Mouse (Mus musculus): Measurements from ENCODE around the gene Ndufaf1. TPM values are rescaled to one million over a fixed set of nuclear protein-coding genes. Genes with fewer than 3 reads are reported as not detected.

The Ndufaf1 gene
- 41.1 and 48.1 TPM in 2 replicates for polyA plus RNA-seq (2015; fragmentation: Nextera tagmentation; extraction: Ambion mirVana)

DNA sequence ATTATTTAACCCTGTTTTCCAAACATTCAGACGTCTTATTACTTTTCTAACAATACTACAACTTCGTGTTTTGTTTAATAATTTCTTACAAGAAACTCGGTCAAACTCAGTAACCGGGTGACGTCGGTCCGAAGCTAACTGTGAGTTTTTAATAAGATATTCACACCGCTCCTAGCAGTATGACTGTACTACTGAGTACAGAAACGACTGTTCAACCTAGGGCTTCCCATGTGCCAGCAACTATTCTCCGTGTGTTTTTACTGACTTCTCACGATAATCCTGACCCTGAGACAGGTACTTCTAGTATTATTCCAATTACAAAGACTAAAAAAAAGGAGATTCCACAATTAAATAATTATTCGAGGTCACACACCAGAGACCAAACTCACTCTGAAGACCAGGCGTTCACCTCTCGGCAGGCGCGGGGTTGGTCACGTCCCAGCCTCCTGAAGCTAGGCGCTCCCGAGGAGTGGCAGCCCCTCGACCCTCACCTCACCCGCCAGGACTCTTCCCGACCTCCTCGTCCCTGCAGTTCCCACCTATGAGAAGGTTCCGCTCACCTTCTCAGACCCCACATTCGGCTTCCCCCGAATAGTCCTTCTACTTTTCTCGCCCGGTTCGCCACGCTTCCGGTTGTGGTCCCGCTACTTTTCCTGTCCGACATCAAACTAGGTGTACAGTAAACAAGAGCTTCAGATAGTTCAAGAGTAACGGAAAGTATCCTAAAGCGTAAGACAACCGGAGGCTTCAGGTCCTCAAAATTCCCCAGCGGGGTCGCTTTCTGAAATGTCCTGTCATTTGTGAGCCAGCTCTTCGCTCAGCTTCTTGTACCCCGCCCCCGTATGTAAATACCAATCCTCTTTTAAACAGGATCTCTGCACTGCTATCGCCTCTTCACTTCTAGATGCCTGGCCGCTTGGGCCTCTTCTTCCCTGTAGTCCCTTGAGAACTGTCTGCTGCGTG is at the start of gene Ndufaf1:
Gene Ndufaf1, minus strand, starts transcription at position 608 of the 963 bp plus-strand sequence.
- H3K4me2 ChIP-seq (ENCODE audit: low read depth, low read length) = peak within 1 kb of the TSS; percentile 87
- H3K9ac ChIP-seq (ENCODE audit: low read length) = peak within 1 kb of the TSS; percentile 97
- peak; percentile 72; the same call in 1 of the 2 replicates for ATAC-seq (ENCODE audit: insufficient read depth, low FRiP score)
- no peak within 1 kb of the TSS; the same call in 1 of the 2 replicates for H3K27ac ChIP-seq (ENCODE audit: low read length)
- H3K4me3 ChIP-seq (replicated peaks; ENCODE audit: low read length) = peak within 1 kb of the TSS; percentile 89
- H3K9me3 ChIP-seq (replicated peaks; ENCODE audit: control insufficient read depth, low read length) = no peaks in the 10 kb centered on the region
- 0 out of 2 replicates have a peak, but pooled peaks cover under 1% of the 10 kb centered on the region for H3K36me3 ChIP-seq (ENCODE audit: control insufficient read depth, insufficient read depth, low read length)
- no peaks in the 10 kb centered on the region for H3K27me3 ChIP-seq (ENCODE audit: control insufficient read depth, insufficient read depth, low read length)
- WGBS = 1% methylated on average over 44 of the region's 44 CpGs
- 0 out of 2 replicates have a peak, but pooled peaks cover 2% of the 10 kb centered on the region for H3K4me1 ChIP-seq (ENCODE audit: control insufficient read depth, insufficient read depth, low read length)

DNA sequence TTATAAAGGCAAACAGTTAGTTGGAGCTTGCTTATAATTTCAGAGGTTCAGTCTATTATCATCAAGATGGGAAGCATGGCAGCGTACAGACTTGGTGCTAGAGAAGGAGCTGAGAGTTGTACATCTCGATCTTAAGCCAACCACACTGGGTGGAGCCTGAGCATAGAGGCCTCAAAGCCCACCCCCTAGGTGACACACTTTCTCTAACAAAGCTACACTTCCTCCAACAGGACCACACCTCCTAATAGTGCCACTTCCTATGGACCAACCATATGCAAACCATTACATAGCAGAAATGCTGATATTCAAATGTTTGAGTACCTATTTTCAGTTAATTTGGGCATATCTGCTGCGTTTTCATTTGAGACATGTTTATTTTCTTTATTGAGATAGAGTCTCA is 47.4 kb upstream of the Ndufaf1 start:
- Histone ChIP-seq H3K36me3 (ENCODE audit: control insufficient read depth, insufficient read depth, low read length) (peaks cover 8% of the 10 kb centered on the region; the same call in 1 of the 2 replicates), H3K4me3 (replicated peaks; ENCODE audit: low read length) (no peak overlapping the region), H3K27me3 (ENCODE audit: control insufficient read depth, insufficient read depth, low read length) (no peaks in the 10 kb centered on the region), H3K4me1 (ENCODE audit: control insufficient read depth, insufficient read depth, low read length) (no peaks in the 10 kb centered on the region), H3K9ac (ENCODE audit: low read length) (no peak overlapping the region), H3K9me3 (replicated peaks; ENCODE audit: control insufficient read depth, low read length) (no peaks in the 10 kb centered on the region), H3K4me2 (ENCODE audit: low read depth, low read length) (no peak overlapping the region), H3K27ac (ENCODE audit: low read length) (no peak overlapping the region)
- ATAC-seq (ENCODE audit: insufficient read depth, low FRiP score) = no peak
- 84% methylated on average over 3 of the region's 3 CpGs for WGBS

DNA sequence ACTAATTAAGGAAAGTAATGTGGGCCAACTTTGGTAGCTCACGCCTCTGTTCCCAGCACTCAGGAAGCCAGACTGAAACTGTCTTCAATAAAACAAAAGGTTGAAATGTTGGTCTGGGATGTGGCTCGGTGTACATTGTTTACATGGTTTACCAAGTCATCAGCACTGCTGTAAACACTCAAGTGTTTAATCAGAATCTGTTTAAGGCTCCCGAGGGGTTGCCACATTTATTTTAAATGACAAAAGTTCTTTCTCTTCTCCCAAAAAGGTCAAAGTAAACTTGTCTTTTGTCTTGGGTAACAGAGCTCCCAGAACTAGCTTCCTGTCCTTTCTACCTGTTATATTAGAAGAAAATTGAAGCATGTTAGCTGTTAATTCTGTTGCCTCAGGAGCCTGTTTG is 45.0 kb upstream of the Ndufaf1 start:
- Histone ChIP-seq H3K27ac (ENCODE audit: low read length) (no peak overlapping the region), H3K4me1 (ENCODE audit: control insufficient read depth, insufficient read depth, low read length) (no peaks in the 10 kb centered on the region), H3K9me3 (replicated peaks; ENCODE audit: control insufficient read depth, low read length) (no peaks in the 10 kb centered on the region), H3K36me3 (ENCODE audit: control insufficient read depth, insufficient read depth, low read length) (peaks cover 13% of the 10 kb centered on the region; the same call in 1 of the 2 replicates), H3K4me3 (replicated peaks; ENCODE audit: low read length) (no peak overlapping the region), H3K9ac (ENCODE audit: low read length) (no peak overlapping the region), H3K27me3 (ENCODE audit: control insufficient read depth, insufficient read depth, low read length) (no peaks in the 10 kb centered on the region), H3K4me2 (ENCODE audit: low read depth, low read length) (no peak overlapping the region)
- WGBS = 81% methylated on average over 3 of the region's 3 CpGs
- ATAC-seq (ENCODE audit: insufficient read depth, low FRiP score) = no peak

DNA sequence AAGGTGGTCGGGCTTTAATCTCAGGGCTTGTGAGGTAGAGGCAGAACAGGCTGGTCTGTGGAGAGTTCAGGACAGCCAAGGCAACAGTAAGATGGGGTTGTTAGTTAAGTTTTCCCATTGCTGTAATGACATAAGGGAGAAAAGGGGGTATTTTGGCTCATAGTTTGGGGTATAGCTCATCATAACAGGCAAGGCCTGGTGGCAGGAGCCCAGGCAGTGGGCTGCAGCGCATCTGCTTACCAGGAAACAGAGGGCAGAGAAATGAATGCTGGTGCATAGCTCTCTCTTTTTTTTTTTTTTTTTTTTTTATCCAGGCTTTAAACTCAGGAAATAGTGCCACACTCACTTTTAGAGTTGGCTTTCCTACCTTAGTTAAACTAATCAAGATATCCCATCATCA is 40.5 kb upstream of the Ndufaf1 start:
- H3K4me3 ChIP-seq (replicated peaks; ENCODE audit: low read length) = no peak overlapping the region
- H3K27ac ChIP-seq (ENCODE audit: low read length) = no peak overlapping the region
- H3K9ac ChIP-seq (ENCODE audit: low read length) = no peak overlapping the region
- no peaks in the 10 kb centered on the region for H3K4me1 ChIP-seq (ENCODE audit: control insufficient read depth, insufficient read depth, low read length)
- H3K9me3 ChIP-seq (replicated peaks; ENCODE audit: control insufficient read depth, low read length) = no peaks in the 10 kb centered on the region
- H3K4me2 ChIP-seq (ENCODE audit: low read depth, low read length) = no peak overlapping the region
- ATAC-seq (ENCODE audit: insufficient read depth, low FRiP score) = no peak
- WGBS = 90% methylated on average over 2 of the region's 2 CpGs
- no peaks in the 10 kb centered on the region for H3K27me3 ChIP-seq (ENCODE audit: control insufficient read depth, insufficient read depth, low read length)
- peaks cover 13% of the 10 kb centered on the region; the same call in 1 of the 2 replicates for H3K36me3 ChIP-seq (ENCODE audit: control insufficient read depth, insufficient read depth, low read length)

DNA sequence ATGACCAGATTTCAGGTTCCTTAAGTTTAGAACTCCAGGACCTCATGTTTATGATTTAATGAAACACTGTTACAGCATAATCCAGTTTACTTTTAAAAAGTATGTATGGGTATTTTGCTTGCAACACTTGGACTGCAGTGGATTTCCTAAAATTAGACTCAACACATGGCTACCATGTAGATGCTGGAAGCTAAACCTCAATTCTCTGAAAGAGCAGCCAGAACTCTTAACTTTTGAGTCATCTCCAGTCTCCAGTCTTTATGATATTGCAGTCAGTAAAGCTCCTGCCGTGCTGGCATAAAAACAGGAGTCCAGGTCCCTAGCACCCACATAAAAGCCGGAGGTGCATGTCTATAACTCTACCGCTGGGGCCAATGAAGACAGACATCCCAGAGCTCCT is 37.3 kb upstream of the Ndufaf1 start:
- no peak overlapping the region for H3K27ac ChIP-seq (ENCODE audit: low read length)
- no peak for ATAC-seq (ENCODE audit: insufficient read depth, low FRiP score)

DNA sequence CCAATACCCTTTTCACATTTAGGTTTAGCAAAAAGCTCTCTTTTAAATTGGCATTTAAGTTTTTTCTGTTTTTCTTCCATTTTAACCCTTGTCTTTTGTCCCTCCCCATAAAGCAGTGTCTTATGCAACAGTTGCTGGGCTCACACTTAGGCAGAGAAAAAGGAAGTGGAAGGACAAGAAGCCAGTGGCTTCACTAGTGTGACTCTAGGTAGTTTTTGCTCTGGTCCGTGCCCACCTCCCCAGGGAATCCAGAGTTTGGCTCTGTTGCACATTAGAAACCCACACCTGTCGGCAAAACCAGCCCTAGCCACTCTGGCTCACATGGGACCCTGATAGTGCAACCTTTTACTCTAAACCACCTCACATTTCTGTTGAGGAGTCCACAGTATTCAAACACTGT is 35.8 kb upstream of the Ndufaf1 start:
- WGBS = 84% methylated on average over 2 of the region's 2 CpGs
- ATAC-seq (ENCODE audit: insufficient read depth, low FRiP score) = no peak
- Histone ChIP-seq H3K27me3 (ENCODE audit: control insufficient read depth, insufficient read depth, low read length) (no peaks in the 10 kb centered on the region), H3K4me2 (ENCODE audit: low read depth, low read length) (no peak overlapping the region), H3K27ac (ENCODE audit: low read length) (no peak overlapping the region), H3K9me3 (replicated peaks; ENCODE audit: control insufficient read depth, low read length) (no peaks in the 10 kb centered on the region), H3K4me3 (replicated peaks; ENCODE audit: low read length) (no peak overlapping the region), H3K9ac (ENCODE audit: low read length) (no peak overlapping the region), H3K4me1 (ENCODE audit: control insufficient read depth, insufficient read depth, low read length) (no peaks in the 10 kb centered on the region), H3K36me3 (ENCODE audit: control insufficient read depth, insufficient read depth, low read length) (0 out of 2 replicates have a peak, but pooled peaks cover 5% of the 10 kb centered on the region)

More for the DNA sequence above, 37.3 kb upstream of the Ndufaf1 start:
- H3K9ac ChIP-seq (ENCODE audit: low read length) = no peak overlapping the region
- 0 out of 2 replicates have a peak, but pooled peaks cover 5% of the 10 kb centered on the region for H3K36me3 ChIP-seq (ENCODE audit: control insufficient read depth, insufficient read depth, low read length)
- 94% methylated on average over 3 of the region's 3 CpGs for WGBS
- H3K4me1 ChIP-seq (ENCODE audit: control insufficient read depth, insufficient read depth, low read length) = no peaks in the 10 kb centered on the region
- H3K27me3 ChIP-seq (ENCODE audit: control insufficient read depth, insufficient read depth, low read length) = no peaks in the 10 kb centered on the region
- H3K4me2 ChIP-seq (ENCODE audit: low read depth, low read length) = no peak overlapping the region
- H3K4me3 ChIP-seq (replicated peaks; ENCODE audit: low read length) = no peak overlapping the region
- H3K9me3 ChIP-seq (replicated peaks; ENCODE audit: control insufficient read depth, low read length) = no peaks in the 10 kb centered on the region

DNA sequence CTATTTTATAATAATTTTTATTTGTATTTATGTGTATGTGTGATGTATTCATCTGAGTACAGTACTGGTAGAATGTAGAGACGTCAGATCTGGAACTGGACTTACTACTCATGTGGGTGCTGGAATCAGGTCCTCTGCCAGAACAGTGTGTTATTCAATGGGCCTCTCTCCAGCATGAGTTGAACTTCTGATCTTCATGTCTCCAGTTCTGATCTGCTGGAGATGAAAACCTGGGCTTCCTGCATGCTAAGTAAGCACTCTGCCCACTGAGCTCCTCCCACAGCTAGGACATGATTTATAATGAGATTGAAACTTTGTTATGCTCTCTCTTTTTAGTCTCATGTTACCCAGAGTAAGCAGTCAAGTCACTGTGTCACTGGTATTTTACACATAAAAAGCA is 33.5 kb upstream of the Ndufaf1 start:
- no peak for ATAC-seq (ENCODE audit: insufficient read depth, low FRiP score)
- no peaks in the 10 kb centered on the region for H3K36me3 ChIP-seq (ENCODE audit: control insufficient read depth, insufficient read depth, low read length)
- H3K9me3 ChIP-seq (replicated peaks; ENCODE audit: control insufficient read depth, low read length) = no peaks in the 10 kb centered on the region
- no peaks in the 10 kb centered on the region for H3K27me3 ChIP-seq (ENCODE audit: control insufficient read depth, insufficient read depth, low read length)
- no peak overlapping the region for H3K27ac ChIP-seq (ENCODE audit: low read length)
- H3K9ac ChIP-seq (ENCODE audit: low read length) = no peak overlapping the region
- 70% methylated on average over 1 of the region's 1 CpGs for WGBS
- H3K4me1 ChIP-seq (ENCODE audit: control insufficient read depth, insufficient read depth, low read length) = no peaks in the 10 kb centered on the region
- no peak overlapping the region for H3K4me3 ChIP-seq (replicated peaks; ENCODE audit: low read length)
- H3K4me2 ChIP-seq (ENCODE audit: low read depth, low read length) = no peak overlapping the region

DNA sequence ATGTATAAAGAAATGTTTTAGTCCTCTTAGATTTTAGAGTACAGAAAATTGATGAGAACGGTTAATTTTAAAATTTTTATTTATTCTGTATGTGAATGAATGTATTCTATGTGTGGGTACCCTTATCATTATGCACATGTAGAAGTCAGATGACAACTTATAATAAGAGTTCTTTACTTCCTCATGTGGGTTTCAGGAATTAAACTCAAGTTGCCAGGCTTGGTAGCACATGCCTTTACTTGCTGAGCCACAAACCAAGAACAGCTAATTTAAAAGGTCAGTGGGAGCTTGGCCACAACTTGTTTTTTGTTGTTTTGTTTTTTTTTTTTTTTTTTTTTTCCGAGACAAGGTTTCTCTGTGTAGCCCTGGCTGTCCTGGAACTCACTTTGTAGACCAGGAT is 32.2 kb upstream of the Ndufaf1 start:
- H3K36me3 ChIP-seq (ENCODE audit: control insufficient read depth, insufficient read depth, low read length) = no peaks in the 10 kb centered on the region
- H3K4me1 ChIP-seq (ENCODE audit: control insufficient read depth, insufficient read depth, low read length) = no peaks in the 10 kb centered on the region
- H3K27me3 ChIP-seq (ENCODE audit: control insufficient read depth, insufficient read depth, low read length) = no peaks in the 10 kb centered on the region
- H3K9ac ChIP-seq (ENCODE audit: low read length) = no peak overlapping the region
- WGBS = 83% methylated on average over 2 of the region's 2 CpGs
- no peaks in the 10 kb centered on the region for H3K9me3 ChIP-seq (replicated peaks; ENCODE audit: control insufficient read depth, low read length)
- H3K4me3 ChIP-seq (replicated peaks; ENCODE audit: low read length) = no peak overlapping the region
- no peak overlapping the region for H3K4me2 ChIP-seq (ENCODE audit: low read depth, low read length)
- no peak overlapping the region for H3K27ac ChIP-seq (ENCODE audit: low read length)
- ATAC-seq (ENCODE audit: insufficient read depth, low FRiP score) = no peak

DNA sequence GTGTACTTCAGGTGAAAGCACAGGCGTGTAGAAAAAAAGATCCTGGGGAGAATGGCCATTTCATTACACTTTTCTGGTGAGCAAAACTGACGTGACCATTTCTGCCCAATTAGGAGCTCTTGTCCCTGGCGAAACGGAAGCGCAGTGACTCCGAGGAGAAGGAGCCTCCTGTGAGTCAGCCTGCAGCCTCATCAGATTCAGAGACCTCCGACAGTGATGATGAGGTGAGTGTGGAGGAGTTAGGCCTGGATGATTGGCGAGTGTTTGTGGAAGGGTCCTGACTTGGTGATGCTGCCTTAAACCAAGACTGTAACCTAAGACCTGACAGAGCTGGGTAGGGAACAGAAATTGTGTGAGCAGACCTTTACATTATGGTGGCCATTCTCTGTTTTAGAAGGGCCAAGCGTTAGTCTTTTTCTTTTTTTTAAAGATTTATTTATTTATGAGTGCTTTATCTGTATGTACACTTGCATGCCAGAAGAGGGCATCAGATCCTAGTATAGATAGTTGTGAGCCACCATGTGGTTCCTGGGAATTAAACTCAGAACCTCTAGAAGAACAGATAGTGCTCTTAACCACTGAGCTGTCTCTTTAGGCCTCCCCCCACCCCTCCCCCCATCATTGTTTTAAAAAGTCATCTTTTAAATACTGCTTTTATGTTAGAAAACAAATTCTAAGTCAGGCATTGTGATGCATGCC is 29.5 kb upstream of the Ndufaf1 start:
- Histone ChIP-seq H3K9me3 (replicated peaks; ENCODE audit: control insufficient read depth, low read length) (no peaks in the 10 kb centered on the region), H3K36me3 (ENCODE audit: control insufficient read depth, insufficient read depth, low read length) (no peaks in the 10 kb centered on the region), H3K4me2 (ENCODE audit: low read depth, low read length) (no peak overlapping the region), H3K27ac (ENCODE audit: low read length) (no peak overlapping the region), H3K4me1 (ENCODE audit: control insufficient read depth, insufficient read depth, low read length) (no peaks in the 10 kb centered on the region), H3K4me3 (replicated peaks; ENCODE audit: low read length) (no peak overlapping the region), H3K9ac (ENCODE audit: low read length) (no peak overlapping the region), H3K27me3 (ENCODE audit: control insufficient read depth, insufficient read depth, low read length) (no peaks in the 10 kb centered on the region)
- ATAC-seq (ENCODE audit: insufficient read depth, low FRiP score) = no peak
- WGBS = 82% methylated on average over 9 of the region's 9 CpGs
